Mouse (Mus musculus): ENCODE data around the gene Cbfa2t2.
A peak's percentile ranks its signal among the peaks of the same experiment; 100 is the strongest.

The Cbfa2t2 gene

DNA sequence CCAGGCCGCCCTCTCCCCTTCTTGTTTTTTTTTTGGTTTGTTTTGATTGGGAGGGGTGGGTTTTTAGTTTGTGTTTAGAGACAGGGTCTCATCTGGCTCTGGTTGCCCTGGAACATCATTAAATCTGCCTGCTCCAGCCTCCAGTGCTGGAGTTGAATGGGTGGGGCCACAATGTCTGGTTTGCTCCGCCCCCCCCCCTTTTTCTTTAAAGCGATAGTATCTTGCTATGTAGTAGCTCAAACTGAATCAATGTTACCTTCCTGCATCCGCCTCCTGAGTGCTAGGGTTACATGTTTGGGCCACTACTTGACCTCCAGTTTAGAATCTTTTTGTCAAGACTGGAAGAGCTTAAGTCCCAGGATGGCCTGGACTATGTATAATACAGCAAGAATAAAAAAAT, 135.0 kb downstream of the Cbfa2t2 start:
- DNase-seq = no peak

DNA sequence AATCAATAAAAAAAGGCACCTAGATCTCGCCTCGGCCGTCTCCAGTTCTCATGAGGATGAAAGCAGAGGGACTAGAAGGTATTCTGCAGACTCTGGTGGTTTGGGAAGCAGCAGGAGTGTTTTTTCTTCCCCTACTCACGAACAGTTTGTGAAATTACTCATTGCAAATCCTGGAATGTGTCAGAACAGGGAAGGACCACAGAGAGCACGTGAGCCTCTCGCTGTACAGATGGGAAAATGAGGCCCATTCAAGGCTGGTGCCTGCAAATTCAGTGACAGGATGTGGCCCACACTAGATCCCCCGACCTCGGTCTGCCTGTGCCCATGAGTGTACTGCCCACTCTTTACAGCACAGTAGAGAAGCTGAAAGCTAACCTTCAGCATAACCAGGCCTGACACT, 135.7 kb downstream of the Cbfa2t2 start:
- no peak for DNase-seq

DNA sequence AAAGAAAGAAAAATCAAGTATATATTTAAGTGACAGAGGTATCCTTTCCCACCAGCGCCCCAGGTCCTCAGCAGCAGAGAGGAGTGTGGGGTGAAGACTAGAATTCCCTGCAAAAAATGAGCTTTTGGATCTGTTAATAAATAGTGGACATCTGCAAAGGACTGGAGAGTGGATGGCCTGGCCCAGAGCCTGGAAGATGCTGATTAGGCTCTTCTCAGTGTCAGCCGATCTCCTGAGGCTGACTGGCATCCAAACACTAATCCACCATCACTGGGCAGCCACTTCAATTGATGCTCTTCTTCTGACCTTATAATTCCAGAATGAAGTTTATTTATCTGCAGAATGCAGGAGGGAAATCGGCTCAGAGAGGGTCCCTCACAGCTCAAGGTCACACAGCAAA, 136.7 kb downstream of the Cbfa2t2 start:
- DNase-seq = no peak

DNA sequence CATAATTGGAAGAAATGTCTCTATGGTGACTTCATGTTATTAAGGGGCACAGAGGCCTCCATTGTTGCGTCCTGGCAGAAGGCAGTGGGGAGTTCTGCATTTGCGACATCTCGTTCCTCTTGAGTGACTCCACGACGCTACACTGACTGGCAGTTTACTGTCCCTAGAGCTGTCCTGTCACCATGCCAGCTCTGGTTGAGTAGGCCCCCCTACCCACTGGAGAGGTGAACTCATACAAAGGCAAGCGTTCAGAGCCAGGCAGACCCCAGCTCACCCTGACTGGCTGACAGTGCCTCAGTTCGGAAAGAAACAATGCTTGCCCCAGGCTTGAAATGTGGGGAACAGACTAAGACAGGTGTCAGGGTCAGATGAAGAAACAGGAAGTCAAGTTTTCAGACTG, 138.0 kb downstream of the Cbfa2t2 start:
- DNase-seq = no peak

DNA sequence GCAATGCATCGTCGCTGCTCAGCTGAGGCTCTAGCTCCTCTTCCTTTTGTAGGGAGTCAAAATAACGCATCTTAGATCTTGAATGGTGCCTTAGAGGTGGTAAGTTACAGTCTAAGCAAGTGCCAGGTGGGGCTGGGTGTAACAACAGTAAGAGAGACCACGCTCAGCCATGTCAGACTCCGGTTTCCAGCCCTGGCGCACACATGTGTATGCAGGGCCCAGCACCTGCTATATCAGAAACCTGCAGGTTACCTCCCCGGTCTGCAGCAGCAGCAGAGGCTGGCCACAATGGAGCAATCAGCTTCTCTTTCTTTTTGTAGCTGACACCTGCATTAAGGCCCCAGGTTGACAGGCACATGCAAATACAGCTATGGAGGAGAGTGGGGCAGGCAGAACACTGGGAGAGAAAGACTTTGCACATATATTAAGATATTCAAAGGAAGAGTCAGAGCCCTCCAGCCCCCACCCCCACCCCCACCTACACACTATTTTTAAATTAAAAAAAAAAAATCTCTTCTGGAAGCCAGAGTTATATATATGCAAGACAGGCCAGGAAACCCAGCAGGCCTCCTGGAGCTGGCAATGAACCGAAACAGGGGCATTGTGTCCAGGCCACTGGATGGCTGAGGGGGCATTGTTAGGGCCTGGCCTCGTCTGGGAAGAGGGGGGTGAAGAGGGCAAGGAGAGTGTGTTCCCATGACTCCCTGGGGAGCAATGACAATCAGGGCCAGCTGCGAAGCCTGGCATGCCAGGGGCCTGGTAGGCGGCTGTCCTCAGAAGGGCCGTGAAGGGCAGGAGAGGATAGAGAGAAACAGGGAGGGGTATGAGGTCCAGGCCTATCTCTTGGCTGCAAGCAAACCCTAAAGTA, 140.8 kb downstream of the Cbfa2t2 start:
- no peak for DNase-seq

DNA sequence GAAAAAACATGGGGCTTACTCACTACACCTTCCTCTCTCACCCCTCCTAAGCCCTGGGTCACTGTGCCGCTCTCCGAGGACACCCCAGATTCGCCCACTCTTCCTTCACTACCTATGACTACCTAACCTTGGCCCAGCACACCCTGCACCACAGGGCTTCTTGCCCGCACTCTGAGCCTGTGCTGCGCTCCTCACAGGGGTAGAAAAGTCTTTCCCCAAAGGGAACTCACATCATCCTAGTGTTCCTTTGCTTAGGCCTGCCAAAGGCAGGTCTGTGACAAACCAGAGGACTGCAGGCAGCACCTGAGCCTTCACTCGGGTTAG, 141.4 kb downstream of the Cbfa2t2 start:
- DNase-seq = no peak

DNA sequence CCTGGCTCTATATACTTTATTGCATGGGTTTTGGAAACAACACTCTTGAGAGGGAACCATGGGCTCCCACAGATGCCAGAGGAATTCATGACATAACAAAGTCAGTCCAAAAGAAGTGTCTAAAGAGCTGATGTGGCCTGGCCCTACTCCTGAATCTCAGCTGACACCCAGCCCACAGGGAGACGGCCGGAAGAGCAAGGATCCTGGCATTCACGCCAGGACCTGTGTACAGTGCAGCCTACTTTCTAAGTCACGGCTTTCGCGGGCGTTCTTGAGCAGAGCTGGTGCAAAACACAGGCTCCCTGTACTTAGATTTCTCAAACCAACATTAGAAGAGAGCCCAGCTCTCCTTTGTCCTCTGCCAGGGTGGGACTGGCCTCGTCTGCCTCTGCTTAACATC, 144.3 kb downstream of the Cbfa2t2 start:
- DNase-seq = no peak

DNA sequence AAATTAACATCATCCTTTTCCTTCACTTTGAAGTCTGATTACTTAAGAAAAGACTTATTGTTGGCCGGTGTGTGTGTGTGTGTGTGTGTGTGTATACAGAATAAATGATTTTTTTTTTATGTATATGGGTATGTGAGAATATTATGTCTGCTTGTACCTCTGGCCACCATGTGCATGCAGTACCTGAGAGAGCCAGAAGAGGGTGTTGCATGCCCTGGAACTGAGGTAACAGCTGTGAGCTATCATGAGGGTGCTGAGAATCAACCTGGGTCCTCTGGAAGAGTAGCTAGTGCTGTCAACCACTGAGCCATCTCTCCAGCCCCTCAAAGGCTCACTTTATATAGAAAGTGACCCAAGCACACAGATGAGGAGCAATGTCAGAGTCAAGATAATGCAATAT, 145.1 kb downstream of the Cbfa2t2 start:
- no peak for DNase-seq

DNA sequence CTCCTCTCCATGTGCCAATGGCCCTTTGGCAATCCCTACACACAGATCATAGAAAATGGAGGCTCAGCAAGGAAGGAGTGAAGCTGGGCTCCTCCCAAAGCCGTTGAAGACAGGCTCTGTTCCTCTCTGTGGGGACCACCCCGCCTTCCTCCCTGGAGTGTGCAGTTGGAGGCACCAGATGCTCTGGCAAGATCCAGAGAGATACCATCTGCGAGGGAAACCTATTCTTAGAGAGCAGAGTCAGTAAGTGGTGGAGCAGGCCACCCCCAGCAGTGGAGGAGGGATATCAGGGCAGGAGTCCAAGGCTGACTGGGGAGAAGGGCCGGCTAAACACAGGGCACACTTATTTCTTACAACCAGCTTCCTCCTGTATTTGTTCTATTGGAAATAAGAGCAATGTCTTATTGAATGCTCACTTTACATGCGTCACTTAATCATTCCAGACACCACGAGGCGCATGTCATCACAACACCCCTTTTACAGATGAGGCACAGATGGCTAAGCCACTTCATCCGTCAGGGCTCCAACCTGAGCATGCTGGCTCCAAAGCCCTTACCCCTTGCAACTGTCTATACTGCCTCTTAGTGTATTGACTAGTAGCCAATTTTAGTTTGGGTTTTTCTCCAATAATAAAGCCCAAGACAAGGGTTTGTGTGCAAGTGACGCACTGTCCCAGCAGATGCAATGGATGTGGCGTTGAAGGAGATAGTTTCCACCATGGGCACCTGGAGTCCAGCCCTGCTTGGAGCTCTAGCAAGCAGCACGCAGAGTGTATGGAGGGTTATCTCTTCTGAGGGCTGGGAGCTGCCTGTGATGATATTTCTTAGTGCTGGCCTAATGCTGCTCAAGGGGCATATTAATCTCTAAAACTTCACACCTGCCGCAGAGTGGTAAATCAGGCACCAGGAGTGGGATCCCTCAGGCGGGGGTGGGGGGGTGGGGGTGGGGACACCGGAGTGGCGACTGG, 147.9 kb downstream of the Cbfa2t2 start:
- peak; percentile 76 to 82 for DNase-seq

DNA sequence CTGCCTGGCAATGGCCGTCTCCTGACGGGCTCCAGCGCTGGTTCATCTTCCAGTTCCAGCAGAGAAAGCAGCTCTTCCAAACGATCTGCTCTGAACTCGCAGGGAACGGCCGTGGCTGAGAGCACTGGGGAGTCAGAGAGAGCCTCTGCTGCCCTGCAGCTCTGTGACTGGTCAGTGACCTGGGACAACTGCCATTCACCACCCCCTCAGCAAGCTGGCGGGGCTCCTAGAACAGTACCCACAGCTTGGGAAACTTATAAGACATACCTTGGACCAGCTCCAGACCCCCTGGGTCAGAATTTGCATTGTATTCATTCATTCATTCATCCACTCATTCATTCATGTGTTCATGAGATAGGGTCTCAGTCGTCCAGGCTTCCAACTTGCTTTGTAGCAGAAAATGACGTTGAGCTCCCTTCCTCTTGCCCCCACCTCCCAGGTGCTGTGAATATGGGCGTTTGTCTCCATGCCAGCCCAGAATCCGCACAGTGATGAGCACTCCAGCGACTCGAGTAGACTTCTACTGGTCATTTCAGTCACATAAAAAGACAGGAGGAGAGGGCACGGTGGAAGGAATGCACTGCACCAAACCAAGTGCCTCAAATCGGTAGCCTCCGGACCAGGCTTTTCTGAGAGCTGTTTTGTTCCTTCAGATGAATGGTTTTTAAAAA, 148.8 kb downstream of the Cbfa2t2 start:
- peak; percentile 29 to 35 for DNase-seq

DNA sequence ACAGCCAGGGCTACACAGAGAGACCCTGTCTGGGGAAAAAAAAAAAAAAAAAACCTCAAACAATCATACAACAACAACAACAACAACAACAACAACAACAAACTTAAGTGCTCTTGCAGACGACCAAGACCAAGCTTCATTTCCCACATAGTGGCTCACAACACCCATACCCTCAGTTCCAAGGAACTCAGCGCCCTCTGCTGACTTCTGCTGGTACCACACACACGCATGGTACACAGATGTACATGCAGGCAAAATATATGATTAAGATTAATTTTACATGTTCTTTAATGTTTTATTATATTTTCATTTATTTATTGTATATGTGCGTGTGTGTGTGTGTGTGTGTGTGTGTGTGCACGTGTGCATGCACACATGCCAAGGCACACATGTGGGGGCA, 150.1 kb downstream of the Cbfa2t2 start:
- DNase-seq = no peak
